Mouse (Mus musculus) layer of hippocampus, adult 11-12 months (tissue): Measurements from ENCODE around the gene Sox6.

Experiments used
- DNase-seq: peaks from one replicate; pipeline ENCODE4 v3.0.0; 2022; ENCODE audit warnings: low spot score

The Sox6 gene

DNA sequence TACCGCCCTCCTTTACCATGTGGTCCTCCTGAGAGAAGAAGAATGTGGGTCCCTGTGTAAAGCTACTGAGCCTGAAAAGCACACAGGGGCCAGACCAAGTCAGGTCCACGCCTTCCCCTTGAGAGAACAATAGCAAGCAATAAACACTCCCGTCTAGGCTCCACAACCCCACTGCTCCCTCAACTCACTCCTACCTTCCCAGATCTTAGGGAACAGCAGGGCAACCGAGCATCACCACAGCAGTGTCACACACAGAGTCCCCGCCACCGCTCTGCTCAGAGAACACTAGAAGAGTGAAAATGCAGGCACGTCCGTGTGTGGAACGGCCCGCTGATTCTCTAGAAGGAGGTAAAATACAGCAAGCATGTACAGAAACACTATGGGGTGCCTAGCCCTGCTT, 208.2 kb downstream of the Sox6 start:
- DNase-seq, result no peak

DNA sequence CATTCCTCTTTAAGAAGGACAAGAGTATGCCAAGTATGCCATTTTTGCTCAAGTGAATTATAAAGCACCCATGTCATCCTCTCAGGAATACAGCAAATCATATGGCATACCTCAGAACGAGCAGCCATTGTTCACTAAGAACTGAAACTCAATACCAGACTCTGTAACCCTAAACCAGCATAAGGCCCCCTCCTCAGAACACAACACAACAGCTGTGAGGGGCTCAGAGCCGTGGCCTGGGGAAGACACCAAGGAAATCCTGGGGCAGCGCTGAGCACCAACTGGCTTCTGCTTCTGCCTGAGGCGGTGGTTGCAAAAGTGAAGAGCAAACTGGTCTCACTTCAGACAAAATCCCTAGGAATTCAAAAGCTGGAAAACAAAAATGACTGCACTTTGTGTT, 208.8 kb downstream of the Sox6 start:
- DNase-seq, result no peak

DNA sequence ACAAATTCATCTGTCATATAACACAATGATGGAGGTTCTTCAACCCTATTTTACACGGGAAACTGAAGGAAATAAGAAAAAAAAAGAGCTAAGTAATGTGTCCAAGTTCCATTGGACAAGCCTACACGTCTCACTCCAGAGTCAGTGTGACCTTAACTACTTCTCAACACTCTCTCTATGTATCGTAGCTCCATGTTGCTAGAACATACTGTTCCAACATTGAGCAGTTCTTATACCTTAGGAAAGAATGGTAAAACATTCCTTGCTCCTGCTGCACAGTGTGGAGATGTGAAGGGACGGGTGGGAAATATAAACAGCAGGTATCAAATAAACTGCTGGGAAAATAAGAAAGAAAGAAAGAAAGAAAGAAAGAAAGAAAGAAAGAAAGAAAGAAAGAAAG, 209.3 kb downstream of the Sox6 start:
- no peak for DNase-seq

DNA sequence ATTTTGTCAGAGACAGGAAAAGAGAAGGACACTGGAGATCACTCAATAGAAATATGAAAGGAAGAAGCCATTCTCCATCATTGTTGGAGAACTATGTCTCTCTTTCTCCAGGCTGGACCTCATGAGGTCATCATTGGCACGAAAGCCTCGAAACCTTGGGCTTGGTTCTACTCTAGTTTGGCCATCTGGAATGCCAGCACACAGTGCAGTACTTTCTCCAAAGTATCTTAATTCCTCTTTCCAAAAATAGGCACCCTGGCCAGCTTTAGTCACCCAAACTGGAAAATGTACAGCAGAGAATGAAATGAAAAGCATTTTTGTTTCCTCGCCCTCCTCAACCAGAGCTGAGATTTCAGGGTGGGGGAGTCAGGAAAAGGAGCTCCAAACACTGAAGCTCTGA, 213.3 kb downstream of the Sox6 start:
- DNase-seq, result peak; percentile 20

DNA sequence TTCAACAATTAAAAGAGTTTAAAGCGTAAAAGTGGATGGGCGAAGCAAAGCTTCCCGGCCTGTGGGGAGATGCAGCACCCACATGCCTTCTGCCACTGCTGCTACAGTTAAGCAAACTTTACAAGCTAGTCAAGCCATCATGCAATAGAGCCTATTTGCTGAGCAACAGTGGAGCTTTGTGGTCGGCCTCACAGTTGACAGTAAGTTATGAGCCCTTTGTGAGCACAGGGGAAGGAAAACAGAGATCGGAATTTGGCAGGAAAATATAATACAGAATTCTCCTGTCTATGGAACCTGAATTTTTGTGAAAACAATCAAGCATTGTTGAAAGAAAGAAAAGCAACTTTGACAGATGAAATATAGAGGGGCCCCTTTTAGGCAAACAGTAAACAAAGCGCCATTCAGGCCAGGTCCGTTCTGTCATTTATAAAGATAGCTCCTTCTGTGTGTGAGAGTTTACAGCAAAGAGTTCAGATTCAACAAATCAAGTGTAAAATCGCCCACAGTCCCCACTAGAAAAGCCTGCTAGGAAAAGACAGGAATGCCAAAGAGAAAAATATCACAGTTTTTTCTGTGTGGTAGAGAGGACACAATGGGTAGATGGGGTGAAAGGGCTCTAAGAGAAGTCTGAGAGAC, 213.9 kb downstream of the Sox6 start:
- peak; percentile 32 for DNase-seq

DNA sequence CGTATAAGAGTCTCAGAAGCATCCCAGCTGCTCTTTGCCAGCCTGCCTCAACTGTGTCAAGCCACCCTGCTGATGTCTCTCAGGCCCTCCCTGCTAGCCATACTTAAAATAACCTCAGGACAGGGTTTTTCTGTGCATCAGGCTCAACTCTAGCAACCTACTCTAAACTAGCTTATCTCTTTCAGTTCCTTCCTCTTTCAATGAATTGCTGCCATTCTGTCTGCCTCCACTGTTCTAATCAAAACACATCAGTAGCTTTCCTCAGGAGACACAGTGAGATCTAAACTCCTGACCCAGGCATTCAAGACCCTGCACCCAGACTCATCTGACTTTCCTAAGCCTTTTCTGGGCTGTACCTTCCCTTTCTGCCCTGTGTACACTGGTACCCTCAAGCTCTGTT, 219.5 kb downstream of the Sox6 start:
- no peak for DNase-seq

DNA sequence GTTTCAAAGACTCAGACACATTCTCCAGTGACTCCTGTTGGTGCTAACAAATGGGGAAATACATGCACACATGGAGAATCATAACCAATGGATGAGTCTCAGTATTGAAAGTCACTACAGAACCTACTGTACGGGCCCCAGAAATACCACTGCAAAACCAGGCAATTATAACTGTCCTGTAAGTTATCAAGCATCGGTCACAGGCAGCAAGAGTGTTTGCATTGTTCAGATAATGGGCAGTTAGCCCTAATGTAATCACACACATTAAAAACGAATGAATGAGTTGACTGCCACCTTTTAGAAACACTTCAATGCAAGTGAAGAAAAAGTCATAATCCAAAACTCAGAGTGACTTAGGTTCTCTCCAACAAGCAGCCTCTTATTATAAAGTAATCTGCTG, 235.3 kb downstream of the Sox6 start:
- DNase-seq, result no peak

DNA sequence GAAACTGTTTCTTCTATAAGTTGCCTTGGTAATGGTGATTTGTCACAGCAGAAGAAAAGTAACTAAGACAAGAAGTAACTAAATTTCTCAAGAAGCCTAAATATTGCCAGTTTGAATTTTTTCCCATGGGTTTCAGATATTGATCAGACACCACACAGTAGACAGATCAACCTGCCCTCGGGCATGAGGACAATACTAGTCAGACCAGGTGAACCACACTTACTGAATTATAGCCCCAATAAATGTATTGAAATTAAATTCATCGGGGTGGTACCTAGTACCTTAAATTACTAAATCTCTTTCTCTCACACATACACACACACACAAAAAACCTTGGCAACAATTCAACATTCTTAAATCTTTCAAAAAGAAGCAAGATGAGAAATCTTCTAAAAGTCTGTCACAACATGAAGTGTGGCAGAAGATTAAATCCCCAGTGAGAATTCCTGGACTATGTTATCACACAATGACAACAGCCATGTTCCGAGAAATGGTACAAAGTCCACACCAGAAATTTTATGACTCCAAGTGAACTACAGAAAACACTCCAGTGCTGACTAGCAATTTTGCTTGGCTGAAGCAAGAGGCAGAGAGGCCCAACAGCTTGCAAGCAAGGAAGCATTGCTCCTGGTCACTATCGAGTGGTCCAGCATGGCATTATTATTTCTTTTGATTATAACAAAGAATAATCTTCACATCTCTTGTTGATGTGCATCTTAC, 244.3 kb downstream of the Sox6 start:
- DNase-seq, result no peak

DNA sequence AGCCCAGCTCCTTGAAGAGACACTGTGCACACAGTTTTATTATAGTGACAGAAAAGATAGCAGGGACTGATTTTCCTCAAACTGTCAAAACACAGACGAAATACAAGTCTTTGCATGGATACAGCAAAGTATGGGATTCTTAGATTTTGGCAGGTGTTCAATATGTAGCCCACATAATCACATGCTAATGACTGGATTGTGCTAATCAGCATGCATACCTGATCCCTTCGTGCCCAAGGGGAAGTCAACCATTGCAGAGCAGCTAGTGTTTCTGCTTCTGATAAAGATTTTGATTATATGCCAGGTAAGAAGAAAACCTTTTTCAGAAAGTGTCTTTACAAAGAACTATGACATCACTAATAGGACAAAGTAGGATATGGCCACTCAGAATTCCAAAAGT, 245.8 kb downstream of the Sox6 start:
- DNase-seq, result no peak

DNA sequence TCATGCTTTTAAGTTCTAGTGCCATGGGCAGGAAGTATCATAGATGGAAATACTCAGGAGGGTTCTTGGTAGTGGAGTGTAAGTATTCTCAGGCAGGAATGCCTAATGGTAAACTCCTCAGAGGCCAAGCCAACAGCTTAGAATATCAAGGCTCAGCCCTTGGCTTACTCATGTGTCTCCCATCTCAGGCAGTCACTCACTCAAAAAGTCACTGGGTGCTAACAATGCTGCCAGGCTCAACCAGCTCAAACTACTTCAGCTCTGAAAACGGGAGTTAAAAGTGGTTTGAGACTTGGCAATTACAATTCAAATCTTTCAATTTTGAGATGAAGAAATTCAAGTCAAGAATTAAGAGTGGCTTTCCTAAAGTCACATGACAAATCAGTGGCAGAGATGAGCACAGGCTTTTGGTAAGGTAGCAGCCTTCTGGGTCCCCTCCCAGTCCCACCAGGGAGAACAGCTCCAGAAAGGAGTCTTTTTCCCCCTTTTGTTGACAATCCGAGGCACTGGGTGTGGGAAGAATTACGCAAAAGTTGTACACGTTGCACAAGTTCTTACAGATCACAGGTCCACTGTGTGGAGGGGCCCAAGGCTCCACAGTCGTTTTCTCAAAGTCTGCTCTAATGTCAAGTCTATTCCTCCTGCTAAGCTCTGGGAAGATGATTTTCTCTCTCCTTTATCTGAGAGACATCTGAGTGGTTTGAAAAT, 249.3 kb downstream of the Sox6 start:
- DNase-seq, result no peak

DNA sequence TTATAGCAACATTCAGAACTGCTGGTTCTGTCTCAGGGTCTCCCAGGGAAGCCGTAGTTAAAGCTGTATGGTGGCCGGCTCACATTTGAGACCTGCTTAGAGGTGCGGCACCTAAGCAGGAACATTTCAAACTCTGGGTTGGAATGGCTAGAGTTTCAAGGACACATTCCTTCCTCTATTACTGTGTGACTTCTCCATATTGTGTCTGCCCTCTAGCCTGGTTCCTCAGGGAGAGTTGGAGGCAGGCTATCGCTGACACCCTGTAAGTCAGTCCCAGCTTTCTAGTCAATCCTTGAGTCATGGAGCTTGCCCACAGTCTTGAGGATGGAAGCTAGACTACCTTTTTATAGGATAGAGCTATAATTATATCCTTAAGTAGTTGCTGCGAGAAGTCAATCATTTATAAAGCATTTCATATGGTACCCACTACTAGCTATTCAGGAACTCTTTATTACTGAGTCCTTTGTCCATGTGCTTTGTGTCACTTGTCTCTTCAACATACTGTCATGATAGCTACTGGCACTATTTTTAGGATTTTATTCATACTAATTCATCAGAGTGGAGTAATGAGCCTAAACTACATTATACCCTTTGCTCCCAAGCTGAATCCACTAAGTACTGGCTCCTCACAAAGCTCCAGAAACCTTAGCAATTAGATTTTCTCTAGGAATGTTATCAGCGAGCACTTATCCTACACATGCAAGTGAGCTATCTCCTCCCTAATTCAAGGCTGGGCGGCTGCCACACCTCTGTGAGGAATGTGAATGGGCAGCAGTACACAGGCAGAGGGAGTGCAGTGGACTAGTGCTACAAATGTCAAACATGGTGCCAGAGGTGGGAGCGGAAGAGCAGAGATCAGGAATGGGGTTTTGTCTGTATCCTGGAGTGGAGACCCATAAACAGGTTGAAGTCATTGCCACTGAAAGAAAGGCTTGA, 254.3 kb downstream of the Sox6 start:
- DNase-seq, result no peak

DNA sequence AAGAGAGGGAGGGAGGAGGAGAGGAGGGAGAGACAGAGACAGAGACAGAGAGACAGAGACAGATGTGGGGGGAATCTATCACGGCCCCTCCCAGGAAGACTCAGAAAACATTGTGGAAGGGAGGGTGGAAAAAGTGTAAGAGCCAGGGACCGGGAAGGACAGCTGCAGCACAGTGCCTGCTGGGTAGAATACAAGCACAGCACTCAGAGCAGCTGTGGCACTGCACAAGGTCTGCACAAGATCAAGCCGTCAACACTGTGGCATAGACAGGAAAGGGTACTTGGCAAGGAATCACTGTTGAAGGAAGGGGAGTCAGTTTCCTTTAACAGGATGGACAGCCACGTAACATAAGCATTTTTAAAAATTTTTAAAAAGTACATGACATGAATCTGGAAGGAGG, 258.4 kb downstream of the Sox6 start:
- no peak for DNase-seq

DNA sequence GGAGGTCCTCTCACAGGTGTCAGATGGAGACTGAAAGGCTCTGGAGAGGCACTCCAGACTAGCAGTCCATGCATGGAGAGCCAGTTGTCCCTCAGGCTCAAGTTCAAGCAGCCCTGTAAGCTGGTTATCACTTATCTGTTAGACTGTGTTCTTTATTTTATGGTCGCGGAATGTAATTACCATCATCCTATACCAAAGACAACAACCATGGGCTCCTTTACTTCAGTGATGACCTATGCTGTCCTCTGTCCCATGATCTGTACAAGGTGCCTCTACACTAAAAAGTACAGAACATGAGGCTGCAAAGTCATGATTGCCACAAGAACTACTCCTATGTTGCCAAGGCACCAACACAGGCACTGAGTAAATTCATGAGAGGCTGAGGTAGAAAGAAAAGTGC, 259.1 kb downstream of the Sox6 start:
- DNase-seq, result no peak

DNA sequence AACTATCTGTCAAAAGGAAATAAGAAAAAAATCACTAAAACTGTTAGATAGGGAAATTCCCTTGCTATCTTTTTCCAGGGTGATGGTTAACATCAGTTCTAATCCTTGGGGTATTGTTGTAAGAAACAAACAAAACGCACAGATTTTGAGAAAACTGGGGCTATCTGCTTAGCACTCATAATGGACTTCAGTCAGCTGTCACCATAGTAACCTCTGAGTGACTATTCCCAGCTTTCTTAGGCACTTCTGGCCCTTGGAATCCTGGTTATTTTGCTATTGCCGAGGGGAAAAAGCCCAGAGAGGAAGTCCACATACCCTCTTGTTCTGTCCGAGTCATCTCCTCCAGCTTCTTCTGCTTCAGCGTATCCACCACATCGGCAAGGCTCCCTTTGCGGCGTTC, 261.9 kb downstream of the Sox6 start:
- no peak for DNase-seq

DNA sequence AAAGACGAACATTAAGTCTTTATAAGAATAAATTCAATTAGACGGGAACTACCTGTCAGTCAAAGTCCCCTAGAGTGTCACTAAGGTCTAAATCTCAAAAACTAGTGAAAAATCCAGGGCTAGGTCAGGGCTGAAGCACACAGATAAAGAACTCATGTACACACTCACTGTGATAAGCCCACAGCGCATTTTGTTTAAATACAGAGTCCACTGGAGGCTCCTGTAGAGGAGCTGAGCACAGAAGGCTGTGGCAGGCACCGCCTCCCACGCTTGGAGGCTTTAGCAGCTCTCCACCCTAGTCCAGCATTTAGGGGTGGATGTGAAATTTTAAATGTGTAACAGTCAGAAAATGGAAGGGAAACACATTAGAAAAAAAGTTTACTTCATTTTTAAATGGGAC, 262.3 kb downstream of the Sox6 start:
- no peak for DNase-seq

DNA sequence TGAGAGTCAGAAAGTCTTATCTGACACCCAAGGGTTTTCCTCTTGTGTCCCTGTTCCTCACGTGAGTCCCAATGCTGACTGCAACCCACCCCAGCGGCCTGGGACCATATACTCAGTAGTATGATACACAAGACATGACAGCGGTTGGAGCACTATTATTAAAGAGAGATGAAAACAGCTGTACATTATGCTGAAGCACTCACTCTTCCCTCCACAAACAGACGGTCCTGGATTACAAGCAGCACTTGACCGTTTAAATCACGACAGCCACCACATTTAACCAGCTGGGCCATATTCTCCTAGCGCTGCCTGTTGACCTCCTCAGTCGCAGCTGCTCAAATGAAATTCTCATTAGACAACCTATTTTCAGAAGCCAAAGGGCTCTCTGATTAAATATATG, 272.3 kb downstream of the Sox6 start:
- DNase-seq, result no peak

DNA sequence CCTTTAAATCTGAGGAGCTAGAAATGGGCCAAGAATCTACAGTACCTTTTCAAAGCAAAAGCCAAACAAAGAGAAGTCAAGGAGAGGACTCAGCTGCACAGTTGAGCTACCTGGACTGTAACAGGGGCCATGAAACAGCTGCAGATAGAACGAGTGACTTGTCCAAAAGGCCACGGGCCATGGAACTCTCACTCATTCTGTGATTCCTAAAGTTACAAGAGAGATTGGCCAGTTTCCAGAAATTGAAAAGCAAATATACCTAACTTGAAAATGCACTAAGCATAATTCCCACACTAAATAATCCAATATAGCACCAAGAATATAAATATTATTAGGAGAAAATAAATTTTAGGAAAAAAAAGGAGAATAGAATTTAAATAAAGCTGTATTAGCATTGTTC, 274.7 kb downstream of the Sox6 start:
- DNase-seq, result no peak

DNA sequence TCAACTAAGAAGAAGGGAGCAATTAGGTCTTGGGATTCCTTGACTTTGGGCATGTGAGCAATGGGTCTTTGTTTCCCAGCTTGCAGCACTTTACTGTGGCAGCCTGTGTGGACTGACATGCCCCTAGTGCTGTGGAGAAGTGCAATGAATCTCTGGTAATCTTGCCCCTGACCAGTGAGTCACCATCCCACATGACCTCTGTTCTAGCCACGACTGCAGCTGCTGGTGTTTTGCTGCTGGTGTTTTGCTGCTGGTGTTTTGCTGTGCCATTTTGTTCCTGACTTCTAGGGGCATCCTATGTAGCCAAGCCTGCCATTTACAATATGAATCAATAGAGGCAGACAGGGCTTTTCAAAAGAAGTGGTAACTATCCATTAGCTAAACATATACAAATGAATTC, 280.4 kb downstream of the Sox6 start:
- no peak for DNase-seq

DNA sequence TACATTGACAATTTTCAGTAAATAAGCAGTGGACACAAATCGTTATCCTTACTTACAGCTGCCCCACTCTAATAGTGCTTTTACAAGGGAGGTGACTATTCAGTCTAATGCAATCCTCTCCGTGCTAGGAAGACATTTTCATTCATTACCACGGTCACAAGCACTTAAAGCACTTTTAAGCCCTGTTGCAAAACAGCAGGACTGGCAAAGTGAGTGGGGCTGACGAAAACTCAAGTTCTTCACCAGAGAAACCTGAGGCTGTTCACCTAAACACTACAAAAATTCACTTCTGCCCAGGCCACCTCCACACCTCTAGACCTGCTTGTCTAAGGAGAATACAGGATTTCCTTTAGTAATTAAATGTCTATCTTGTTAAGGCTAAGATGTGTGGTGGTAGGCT, 283.3 kb downstream of the Sox6 start:
- no peak for DNase-seq

DNA sequence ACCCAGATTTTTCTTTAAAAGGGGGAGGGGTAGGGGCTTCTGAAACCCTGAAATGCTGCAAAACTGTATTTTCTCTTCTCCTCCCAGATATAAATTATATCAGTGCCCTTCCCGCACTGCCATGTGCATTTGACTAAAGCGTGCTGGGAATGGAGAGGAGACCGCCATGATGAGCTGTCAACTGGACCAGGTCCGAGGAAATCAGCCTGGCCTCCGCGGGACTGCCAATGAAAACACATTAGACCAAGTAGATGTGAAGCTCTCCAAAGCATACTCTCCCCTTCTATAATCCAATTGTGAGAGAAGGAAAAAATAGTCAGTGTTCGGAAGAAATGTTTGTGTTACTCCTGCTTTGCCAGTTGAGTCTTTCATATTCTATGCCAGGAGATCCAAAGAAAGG, 284.4 kb downstream of the Sox6 start:
- DNase-seq, result no peak

DNA sequence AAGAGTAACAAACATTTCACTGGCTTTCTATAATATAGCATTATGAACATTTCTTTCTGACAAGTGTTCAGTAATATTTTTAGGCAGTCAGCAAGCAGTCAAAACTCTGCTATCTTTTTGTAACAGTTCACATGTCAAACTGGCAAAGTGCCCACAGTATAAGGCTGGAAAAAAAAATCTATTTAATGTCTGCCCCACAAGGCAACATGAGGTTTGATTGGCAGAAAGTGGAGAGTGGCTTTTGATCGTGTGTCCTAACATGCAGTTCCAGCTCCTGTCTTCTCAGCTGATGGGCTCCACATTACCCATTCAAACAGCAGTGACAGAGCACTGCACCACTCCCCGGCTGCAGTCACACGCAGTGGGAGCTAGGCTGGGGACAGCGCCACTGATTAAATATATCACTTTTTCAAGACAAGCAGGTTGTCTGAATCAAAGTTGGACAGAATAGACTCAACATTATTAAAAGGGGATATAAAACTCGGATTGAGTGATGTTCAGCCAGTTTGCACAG, 286.4 kb downstream of the Sox6 start:
- no peak for DNase-seq

DNA sequence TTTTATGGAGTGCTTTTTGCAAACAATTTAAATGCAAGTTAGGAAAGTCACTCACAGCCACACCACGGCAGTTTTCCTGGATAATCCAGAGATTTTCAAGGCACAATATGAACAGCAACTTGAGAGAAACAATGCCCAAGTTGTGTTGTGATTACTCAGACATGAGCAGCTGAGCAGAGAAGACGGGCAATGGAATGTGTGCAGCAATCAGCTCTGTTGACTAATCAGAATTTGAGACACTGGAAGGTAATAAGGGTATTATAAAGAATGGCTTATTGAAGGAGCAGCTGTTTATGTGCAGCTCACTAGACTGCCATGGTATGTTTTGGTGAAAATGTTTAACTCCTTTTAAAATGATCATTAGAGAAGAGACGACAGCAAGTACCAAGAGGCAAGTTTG, 287.5 kb downstream of the Sox6 start:
- DNase-seq, result no peak
